Mouse (Mus musculus): Measurements from ENCODE around the gene Rab3gap1. TPM values are rescaled to one million over a fixed set of nuclear protein-coding genes. Genes with fewer than 3 reads are reported as not detected.

Gene Rab3gap1
- polyA plus RNA-seq, 1 experiment from 2014 or later, result 19.9 TPM

DNA sequence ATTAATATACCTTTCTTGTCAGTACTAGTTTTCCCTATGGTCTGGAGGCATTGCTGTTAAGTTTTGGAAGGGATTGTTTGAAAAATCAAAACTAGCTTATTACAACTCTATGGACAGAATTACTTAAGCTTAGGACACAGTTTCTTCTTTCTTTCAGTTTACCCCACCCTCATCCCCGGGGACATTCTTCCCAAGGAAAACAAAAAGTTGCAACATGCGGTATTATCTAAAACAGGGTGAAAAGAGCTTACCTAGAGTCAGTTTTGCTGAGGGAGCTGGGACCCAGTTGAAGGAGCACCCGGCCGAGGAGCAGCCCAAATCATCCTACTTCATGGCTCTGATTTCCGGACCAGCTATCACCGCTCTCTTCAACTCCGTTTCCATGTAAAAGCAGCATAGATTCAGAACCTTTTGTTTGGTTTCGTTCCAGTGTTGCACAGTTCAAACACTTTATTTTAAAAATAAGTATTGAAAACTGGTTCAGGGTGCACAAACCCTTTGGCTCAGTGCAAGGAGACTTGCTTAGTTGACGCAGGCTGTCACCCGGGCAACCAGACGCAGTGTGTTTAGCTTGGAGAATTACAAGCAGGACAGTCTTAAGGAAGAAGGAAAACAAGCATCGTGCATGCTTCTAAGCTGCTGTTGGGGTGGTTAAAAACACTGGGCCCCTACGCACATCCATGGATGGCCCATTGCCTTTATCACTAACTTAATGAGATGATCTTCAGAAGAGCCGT is 13.9 kb upstream of the Rab3gap1 start, which contains the start of gene Map3k19:
Gene Map3k19 (minus strand): TSS at position 546 of the 737 bp plus-strand sequence.
- Histone ChIP-seq H3K27me3 (replicated peaks; ENCODE audit: control insufficient read depth, insufficient read depth, low read length) (no peaks in the 10 kb centered on the region), H3K27ac (ENCODE audit: low read length) (no peak within 1 kb of the TSS), H3K4me1 (ENCODE audit: control insufficient read depth, insufficient read depth, low read length) (no peaks in the 10 kb centered on the region), H3K9ac (ENCODE audit: low read depth, low read length) (no peak within 1 kb of the TSS), H3K36me3 (ENCODE audit: control insufficient read depth, insufficient read depth, low read length) (no peaks in the 10 kb centered on the region), H3K4me2 (ENCODE audit: low read depth, low read length) (no peak within 1 kb of the TSS), H3K9me3 (ENCODE audit: control insufficient read depth, low read length) (peaks cover 7% of the 10 kb centered on the region), H3K4me3 (ENCODE audit: low read length) (no peak within 1 kb of the TSS)
- WGBS, result 72% methylated on average over 14 of the region's 14 CpGs
- no peak for ATAC-seq

DNA sequence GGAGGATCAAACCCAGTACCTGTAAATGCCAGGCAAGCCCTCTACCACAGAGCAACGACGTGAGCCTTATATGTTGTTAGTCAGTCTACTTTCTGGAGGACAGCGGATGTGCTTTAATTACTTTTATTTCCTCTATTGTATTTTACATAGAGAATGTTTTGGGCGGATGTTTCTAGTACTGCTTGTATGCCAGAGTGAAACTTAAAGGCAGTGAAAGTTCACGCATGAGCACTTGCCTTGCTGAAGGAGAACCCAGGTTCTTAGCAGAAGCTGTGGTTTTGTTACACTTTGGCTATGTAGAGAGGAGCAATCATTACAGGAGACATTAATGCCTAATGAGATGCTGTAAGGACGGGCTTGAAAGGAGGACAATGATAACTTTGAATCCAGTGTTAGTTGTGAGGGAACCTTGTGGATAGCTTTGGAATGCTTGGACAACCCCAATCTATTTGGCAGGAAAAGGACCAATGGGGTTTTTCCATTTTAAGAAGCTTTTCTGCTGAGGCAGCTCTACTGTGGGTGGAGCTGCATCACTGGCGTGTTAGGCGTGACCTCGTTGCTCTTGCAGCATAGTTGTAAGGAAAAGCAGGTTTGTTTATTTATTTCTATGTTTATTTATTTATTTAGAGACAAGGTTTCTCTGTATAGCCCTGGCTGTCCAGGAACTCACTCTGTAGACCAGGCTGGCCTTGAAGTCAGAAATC is 9.5 kb upstream of the Rab3gap1 start:
- no peak overlapping the region for H3K4me3 ChIP-seq (ENCODE audit: low read length)
- no peaks in the 10 kb centered on the region for H3K9me3 ChIP-seq (ENCODE audit: control insufficient read depth, low read length)
- H3K9ac ChIP-seq (ENCODE audit: low read depth, low read length), result no peak overlapping the region
- no peaks in the 10 kb centered on the region for H3K4me1 ChIP-seq (ENCODE audit: control insufficient read depth, insufficient read depth, low read length)
- no peaks in the 10 kb centered on the region for H3K36me3 ChIP-seq (ENCODE audit: control insufficient read depth, insufficient read depth, low read length)
- H3K27ac ChIP-seq (ENCODE audit: low read length), result no peak overlapping the region
- ATAC-seq, result no peak
- no peaks in the 10 kb centered on the region for H3K27me3 ChIP-seq (replicated peaks; ENCODE audit: control insufficient read depth, insufficient read depth, low read length)
- WGBS, result 80% methylated on average over 9 of the region's 9 CpGs
- H3K4me2 ChIP-seq (ENCODE audit: low read depth, low read length), result no peak overlapping the region

DNA sequence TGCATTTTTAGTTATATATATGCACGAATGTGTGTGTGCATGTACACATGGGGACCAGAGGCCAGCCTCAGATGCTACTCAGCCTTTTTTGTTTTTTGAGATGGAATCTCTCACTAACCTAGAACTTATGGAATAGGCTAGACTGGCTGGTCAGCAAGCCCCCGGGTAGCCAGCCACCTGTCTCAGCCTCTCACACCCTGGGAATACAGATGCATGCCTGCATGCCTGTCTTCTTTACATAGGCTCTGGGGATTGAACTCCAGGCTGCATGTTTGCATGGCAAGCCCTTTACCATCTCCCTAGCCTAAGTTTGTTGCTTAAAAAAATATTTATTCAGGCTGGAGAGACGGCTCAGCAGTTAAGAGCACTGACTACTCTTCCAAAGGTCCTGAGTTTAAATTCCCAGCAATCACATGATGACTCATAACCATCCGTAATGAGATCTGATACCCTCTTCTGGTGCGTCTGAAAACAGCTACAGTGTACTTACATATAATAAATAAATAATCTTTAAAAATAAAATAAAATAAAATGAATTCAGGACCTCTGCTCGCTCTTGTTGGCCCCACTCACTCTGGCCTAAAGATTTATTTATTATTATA is 8.7 kb upstream of the Rab3gap1 start:
- ATAC-seq, result no peak
- no peaks in the 10 kb centered on the region for H3K36me3 ChIP-seq (ENCODE audit: control insufficient read depth, insufficient read depth, low read length)
- no peak overlapping the region for H3K4me2 ChIP-seq (ENCODE audit: low read depth, low read length)
- no peaks in the 10 kb centered on the region for H3K4me1 ChIP-seq (ENCODE audit: control insufficient read depth, insufficient read depth, low read length)
- H3K27ac ChIP-seq (ENCODE audit: low read length), result no peak overlapping the region
- no peak overlapping the region for H3K4me3 ChIP-seq (ENCODE audit: low read length)
- no peaks in the 10 kb centered on the region for H3K27me3 ChIP-seq (replicated peaks; ENCODE audit: control insufficient read depth, insufficient read depth, low read length)
- no peak overlapping the region for H3K9ac ChIP-seq (ENCODE audit: low read depth, low read length)
- no peaks in the 10 kb centered on the region for H3K9me3 ChIP-seq (ENCODE audit: control insufficient read depth, low read length)
- 66% methylated on average over 6 of the region's 6 CpGs for WGBS

DNA sequence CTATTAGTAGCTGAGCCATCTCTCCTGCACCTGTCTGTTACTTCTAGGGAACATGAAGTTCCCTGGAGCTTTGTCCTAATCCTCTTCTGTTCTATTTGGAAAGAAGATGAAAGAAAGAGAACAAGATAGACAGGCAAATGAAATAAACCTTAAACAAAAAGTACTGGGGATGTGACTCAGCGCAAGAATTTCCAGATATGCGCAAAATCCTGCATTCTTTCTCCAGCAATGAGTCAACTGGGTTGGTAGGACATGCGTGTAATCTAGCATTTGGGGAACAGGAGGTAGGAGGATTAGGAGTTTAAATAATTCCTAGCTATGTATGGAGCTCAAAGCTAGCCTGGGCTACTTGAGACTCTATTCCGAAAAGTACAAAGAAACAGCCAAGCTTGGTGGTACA is 8.1 kb upstream of the Rab3gap1 start:
- H3K36me3 ChIP-seq (ENCODE audit: control insufficient read depth, insufficient read depth, low read length), result no peaks in the 10 kb centered on the region
- no peaks in the 10 kb centered on the region for H3K4me1 ChIP-seq (ENCODE audit: control insufficient read depth, insufficient read depth, low read length)
- no peak overlapping the region for H3K4me2 ChIP-seq (ENCODE audit: low read depth, low read length)
- H3K9me3 ChIP-seq (ENCODE audit: control insufficient read depth, low read length), result no peaks in the 10 kb centered on the region
- no peak overlapping the region for H3K4me3 ChIP-seq (ENCODE audit: low read length)
- H3K27ac ChIP-seq (ENCODE audit: low read length), result no peak overlapping the region
- 90% methylated on average over 4 of the region's 4 CpGs for WGBS
- no peak for ATAC-seq
- no peak overlapping the region for H3K9ac ChIP-seq (ENCODE audit: low read depth, low read length)
- no peaks in the 10 kb centered on the region for H3K27me3 ChIP-seq (replicated peaks; ENCODE audit: control insufficient read depth, insufficient read depth, low read length)

DNA sequence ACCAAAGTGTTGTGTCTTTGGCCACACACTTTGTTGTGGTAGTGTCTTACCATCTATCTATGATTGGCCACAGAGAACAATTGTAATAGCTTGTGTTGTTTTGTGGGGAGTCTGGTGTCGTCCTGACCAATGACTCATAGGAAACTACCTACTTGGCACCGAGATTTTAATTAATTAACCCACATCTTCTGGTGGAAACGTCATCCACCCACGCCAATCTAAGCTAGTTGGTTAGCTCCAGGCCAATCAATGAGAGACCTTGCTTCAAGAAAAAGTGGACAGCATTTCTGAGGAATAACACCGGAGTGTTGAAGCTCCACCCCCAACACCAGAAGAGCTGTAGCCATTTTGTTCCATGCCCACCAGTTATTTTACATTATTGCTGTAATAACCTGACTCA is 6.7 kb upstream of the Rab3gap1 start:
- Histone ChIP-seq H3K27ac (ENCODE audit: low read length) (no peak overlapping the region), H3K4me1 (ENCODE audit: control insufficient read depth, insufficient read depth, low read length) (no peaks in the 10 kb centered on the region), H3K27me3 (replicated peaks; ENCODE audit: control insufficient read depth, insufficient read depth, low read length) (no peaks in the 10 kb centered on the region), H3K36me3 (ENCODE audit: control insufficient read depth, insufficient read depth, low read length) (no peaks in the 10 kb centered on the region), H3K4me2 (ENCODE audit: low read depth, low read length) (no peak overlapping the region), H3K9me3 (ENCODE audit: control insufficient read depth, low read length) (no peaks in the 10 kb centered on the region), H3K4me3 (ENCODE audit: low read length) (no peak overlapping the region), H3K9ac (ENCODE audit: low read depth, low read length) (no peak overlapping the region)
- WGBS, result 87% methylated on average over 5 of the region's 5 CpGs
- no peak for ATAC-seq

- ATAC-seq, result no peak
- Histone ChIP-seq H3K4me1 (ENCODE audit: control insufficient read depth, insufficient read depth, low read length) (no peaks in the 10 kb centered on the region), H3K27me3 (replicated peaks; ENCODE audit: control insufficient read depth, insufficient read depth, low read length) (no peaks in the 10 kb centered on the region), H3K36me3 (ENCODE audit: control insufficient read depth, insufficient read depth, low read length) (no peaks in the 10 kb centered on the region), H3K27ac (ENCODE audit: low read length) (no peak overlapping the region), H3K9ac (ENCODE audit: low read depth, low read length) (no peak overlapping the region), H3K4me3 (ENCODE audit: low read length) (no peak overlapping the region), H3K9me3 (ENCODE audit: control insufficient read depth, low read length) (no peaks in the 10 kb centered on the region), H3K4me2 (ENCODE audit: low read depth, low read length) (no peak overlapping the region)
- WGBS, result 64% methylated on average over 7 of the region's 7 CpGs
Observed at GRCm38 (mm10) chr1:127863806-127864205, 4.8 kb upstream of the Rab3gap1 start.

GRCm38 (mm10) chr1:127869276-127869675 is 703 bp downstream of the Rab3gap1 start:
- Histone ChIP-seq H3K36me3 (ENCODE audit: control insufficient read depth, insufficient read depth, low read length) (no peaks in the 10 kb centered on the region), H3K4me3 (ENCODE audit: low read length) (peak overlapping the region; percentile 79), H3K4me2 (ENCODE audit: low read depth, low read length) (peak overlapping the region; percentile 63), H3K4me1 (ENCODE audit: control insufficient read depth, insufficient read depth, low read length) (0 out of 2 replicates have a peak, but pooled peaks cover 5% of the 10 kb centered on the region), H3K27ac (ENCODE audit: low read length) (peak overlapping the region; percentile 89), H3K27me3 (replicated peaks; ENCODE audit: control insufficient read depth, insufficient read depth, low read length) (no peaks in the 10 kb centered on the region), H3K9ac (ENCODE audit: low read depth, low read length) (peak overlapping the region; percentile 83), H3K9me3 (ENCODE audit: control insufficient read depth, low read length) (no peaks in the 10 kb centered on the region)
- WGBS, result 20% methylated on average over 8 of the region's 8 CpGs
- no peak for ATAC-seq

- H3K9me3 ChIP-seq (ENCODE audit: control insufficient read depth, low read length), result no peaks in the 10 kb centered on the region
- no peak for ATAC-seq
- no peak overlapping the region for H3K4me3 ChIP-seq (ENCODE audit: low read length)
- H3K36me3 ChIP-seq (ENCODE audit: control insufficient read depth, insufficient read depth, low read length), result 0 out of 2 replicates have a peak, but pooled peaks cover 4% of the 10 kb centered on the region
- no peaks in the 10 kb centered on the region for H3K4me1 ChIP-seq (ENCODE audit: control insufficient read depth, insufficient read depth, low read length)
- no peak overlapping the region for H3K27ac ChIP-seq (ENCODE audit: low read length)
- no peaks in the 10 kb centered on the region for H3K27me3 ChIP-seq (replicated peaks; ENCODE audit: control insufficient read depth, insufficient read depth, low read length)
- 82% methylated on average over 1 of the region's 1 CpGs for WGBS
- no peak overlapping the region for H3K9ac ChIP-seq (ENCODE audit: low read depth, low read length)
- no peak overlapping the region for H3K4me2 ChIP-seq (ENCODE audit: low read depth, low read length)
Observed at GRCm38 (mm10) chr1:127899401-127899800, 30.8 kb downstream of the Rab3gap1 start.

DNA sequence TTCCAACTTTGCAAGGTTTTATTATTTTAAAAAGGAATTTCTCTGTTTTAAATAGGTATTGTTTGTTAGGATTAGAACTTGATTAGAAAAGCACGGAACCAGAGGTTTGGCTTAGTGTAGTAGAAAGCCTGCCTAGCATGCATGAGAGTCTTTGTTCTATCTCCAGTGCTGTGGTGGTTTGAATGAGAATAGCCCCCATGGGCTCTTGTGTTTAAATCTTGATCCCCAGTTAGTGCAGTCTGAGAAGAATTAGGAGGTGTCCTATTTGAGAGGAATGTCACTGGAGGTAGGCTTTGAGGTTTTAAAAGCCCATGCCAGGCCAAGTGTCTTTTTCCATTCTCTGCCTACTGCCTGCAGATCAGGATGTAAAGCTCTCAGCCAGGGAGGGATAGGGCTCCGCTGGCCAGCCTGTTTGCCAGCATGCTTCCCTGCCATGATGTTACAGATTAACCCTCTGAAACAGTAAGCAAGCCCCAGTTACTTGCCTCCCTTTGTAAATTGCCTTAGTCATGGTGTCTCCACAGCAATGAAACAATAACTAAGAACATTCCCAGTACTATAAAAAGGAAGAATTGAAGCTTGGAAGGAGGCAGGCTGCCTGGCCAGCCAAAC is 36.3 kb downstream of the Rab3gap1 start:
- peak; percentile 52; the same call in 1 of the 2 replicates for ATAC-seq
- Histone ChIP-seq H3K4me2 (ENCODE audit: low read depth, low read length) (no peak overlapping the region), H3K9ac (ENCODE audit: low read depth, low read length) (no peak overlapping the region), H3K27ac (ENCODE audit: low read length) (no peak overlapping the region), H3K27me3 (replicated peaks; ENCODE audit: control insufficient read depth, insufficient read depth, low read length) (no peaks in the 10 kb centered on the region), H3K36me3 (ENCODE audit: control insufficient read depth, insufficient read depth, low read length) (peaks cover 12% of the 10 kb centered on the region), H3K4me3 (ENCODE audit: low read length) (no peak overlapping the region), H3K4me1 (ENCODE audit: control insufficient read depth, insufficient read depth, low read length) (no peaks in the 10 kb centered on the region), H3K9me3 (ENCODE audit: control insufficient read depth, low read length) (no peaks in the 10 kb centered on the region)
- WGBS, result 51% methylated on average over 2 of the region's 2 CpGs
